Mouse (Mus musculus): Measurements from ENCODE around the gene Ltb4r1.

DNA sequence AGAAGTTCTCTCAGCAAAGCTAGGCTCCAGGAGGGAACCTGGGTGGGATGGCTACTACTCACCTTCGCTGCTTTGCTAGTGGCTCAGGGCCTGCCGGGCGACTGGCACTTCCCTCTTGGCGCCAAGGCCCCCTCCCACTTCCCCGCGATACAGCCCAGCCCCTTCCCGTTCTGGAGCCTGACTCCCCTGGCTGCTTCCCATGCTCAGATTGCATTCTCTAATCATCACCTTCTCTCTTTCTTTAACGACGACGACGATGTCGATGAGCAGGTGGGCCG is 18.1 kb downstream of the Ltb4r1 start, which contains the start of gene Adcy4:
- no peak for TF ChIP-seq POLR2A (IDR thresholded peaks at IDR 0.05; ENCODE audit: insufficient read depth, low read length)
- TF ChIP-seq EP300 (IDR thresholded peaks at IDR 0.05; ENCODE audit: insufficient read depth, low read depth, low read length), result no peak
